Mouse (Mus musculus): ENCODE data around the gene Rarg.

Rarg gene

DNA sequence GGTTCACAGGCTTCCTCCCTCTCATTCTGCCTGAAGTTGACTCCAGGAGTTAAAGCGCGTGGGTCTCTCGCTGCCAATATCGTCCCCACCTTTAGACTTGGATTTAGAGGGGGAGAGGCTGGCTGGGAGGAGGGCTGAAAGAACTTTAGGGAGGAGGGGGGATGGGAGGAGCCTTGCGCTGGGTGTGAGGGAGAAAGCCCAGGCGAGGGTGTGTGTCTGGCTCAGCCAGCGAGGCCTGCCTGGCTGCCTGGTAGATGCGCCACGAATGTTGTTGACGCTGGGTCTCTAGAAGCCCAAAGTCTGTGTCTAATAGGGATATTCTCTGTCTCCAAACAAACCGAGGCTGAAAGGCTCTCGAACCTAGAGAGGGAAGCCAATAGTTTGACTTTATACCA, 756 bp upstream of the Rarg start:
- DNase-seq (ENCODE audit: low spot score) = no peak

DNA sequence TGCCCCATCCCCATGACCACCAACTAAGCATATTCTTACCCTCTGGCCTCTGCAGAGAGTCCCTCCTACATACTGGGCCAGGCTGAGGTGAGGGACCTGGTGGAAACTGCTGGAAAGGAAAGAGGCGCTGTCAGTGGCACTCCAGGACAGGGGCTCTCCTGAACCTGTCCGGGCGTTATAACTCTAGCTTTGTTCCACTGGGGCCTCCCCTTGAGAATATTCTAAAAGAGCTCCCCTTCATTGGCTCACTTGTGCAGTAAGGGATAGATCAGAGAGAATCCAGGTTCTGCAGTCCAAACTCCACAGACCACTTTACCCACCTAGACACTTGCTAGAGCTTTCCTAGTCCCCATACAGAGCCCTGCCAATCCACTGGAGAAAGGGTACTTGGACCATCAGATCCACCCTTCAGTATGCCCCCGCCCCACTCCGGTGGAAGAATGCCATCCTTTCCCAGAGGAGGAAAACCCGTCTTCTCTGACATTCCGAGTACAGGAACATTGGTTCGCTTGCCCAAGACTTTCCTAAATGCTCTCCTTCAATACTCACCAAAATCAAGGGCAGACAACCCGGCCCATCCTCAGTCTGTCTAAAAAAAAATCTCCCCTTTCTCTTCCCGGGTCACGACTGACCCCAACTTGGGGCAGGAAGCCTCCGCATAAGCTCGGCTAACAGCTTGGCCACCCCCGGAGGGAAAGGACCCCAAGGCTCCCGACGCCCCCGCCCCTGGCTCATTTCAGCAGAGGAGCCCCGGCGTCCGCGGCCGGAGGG, 701 bp downstream of the Rarg start:
- DNase-seq (ENCODE audit: low spot score) = no peak

DNA sequence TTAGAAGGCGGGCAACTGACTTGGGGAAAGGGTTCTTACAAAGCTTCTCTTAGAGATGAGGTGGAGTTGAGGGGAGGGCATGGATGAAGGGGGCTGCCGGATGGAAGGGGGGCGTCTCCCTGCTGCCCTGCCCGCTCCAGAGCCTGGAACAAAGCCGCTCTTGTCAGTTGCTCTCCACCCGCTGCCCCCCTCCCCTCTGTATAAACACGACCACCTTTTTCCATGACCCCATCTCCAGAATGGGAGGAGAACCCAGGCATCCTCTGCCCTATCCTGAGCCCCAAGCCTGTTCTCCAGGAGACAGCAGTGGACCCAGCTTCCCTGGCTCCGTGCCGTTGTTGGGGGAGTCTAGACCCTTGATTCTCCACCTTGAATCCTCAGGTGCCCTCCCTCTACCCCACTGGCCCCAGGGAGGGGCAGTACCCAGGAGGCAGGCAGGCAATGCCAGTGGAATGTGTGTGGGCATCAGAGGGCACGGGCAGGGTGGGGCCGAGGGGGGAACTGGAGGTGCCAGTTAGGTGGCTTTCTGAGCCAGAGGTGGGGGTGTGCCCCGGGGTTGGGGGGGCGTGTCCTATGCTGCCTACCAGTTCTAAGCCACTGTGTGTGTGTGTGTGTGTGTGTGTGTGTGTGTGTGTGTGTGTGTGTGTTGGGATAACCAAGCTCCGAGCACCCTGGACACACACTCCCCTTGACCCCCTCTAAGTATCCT, 1.6 kb downstream of the Rarg start:
- DNase-seq (ENCODE audit: low spot score) = no peak

DNA sequence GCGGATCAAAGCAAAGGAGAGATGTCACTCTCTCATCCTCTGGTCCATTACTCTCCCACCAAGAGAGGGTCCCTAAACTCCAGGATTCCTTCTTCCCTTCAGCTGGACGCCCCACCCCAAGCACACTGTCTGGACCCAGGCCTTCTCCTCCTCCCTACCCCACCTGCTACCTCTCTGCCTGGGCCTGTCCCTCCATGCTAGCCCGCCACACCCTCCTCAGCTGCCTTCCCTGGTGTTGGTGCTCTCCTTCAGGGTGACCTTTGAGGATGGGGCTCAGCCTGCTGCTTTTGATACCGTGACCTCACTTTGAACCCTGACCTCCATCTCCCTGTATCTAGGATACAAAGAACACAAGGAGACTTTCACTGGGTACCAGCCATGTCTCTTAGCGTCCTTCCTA, 6.8 kb downstream of the Rarg start:
- no peak for DNase-seq (ENCODE audit: low spot score)

DNA sequence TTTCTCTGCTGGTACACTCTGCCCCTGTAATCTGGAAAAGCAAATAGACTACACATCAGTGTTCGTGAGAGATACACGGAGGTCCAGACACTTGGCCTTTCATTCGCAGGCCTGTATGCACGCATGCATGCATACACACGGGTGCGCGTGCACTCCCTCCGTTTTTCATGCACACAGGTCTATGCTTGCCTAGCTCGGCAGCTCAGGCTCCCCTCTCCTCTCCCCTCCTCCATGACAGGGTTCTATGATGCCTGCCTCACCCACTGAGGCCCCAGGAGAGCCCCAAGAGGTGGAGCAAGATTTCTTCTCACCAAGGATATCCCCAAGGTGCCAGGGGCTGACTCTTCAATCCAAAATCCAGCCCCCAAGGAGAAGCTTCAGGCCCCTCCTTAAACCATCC, 7.3 kb downstream of the Rarg start:
- DNase-seq (ENCODE audit: low spot score) = no peak

DNA sequence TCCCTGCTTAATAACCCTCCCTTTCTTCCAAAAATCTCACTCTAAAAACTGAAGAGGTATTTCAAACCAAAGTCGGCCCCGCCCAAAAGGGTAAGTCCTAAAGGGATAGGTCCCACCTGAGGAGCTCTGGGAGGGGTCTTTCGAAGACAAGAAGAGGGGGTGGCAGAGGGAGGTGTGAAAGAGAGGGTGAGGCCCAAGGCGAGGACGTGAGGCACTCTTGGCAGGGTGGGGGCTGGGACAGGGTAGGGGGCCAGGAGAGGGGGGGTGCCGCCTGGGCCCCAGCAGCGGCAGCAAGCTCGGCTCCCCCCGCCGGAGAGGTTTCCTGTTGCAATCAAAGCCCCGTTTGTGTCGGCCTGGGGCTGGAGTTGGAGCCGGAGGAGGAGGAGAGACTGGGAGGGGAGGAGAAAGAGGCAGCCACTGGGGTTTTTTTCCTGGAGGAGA, 8.0 kb downstream of the Rarg start:
- DNase-seq (ENCODE audit: low spot score) = no peak

DNA sequence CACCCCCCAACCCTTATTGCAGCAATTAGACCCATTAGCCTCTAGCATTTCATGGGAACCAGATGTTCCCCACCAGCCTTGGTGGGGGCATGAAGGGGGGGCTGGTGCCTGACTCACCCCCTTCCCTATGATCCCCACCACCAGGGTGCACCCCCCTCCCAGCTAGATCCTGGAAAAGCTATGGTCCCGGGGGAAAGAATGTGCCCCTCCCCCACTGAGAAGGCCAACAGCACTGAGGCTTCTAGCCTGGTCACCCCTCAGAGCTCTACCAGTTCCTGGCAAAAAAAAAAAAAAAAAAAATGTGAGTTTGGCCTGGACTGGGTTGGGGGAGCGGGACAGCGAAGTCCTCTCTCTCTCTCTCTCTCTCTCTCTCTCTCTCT, 8.5 kb downstream of the Rarg start:
- DNase-seq (ENCODE audit: low spot score) = no peak

DNA sequence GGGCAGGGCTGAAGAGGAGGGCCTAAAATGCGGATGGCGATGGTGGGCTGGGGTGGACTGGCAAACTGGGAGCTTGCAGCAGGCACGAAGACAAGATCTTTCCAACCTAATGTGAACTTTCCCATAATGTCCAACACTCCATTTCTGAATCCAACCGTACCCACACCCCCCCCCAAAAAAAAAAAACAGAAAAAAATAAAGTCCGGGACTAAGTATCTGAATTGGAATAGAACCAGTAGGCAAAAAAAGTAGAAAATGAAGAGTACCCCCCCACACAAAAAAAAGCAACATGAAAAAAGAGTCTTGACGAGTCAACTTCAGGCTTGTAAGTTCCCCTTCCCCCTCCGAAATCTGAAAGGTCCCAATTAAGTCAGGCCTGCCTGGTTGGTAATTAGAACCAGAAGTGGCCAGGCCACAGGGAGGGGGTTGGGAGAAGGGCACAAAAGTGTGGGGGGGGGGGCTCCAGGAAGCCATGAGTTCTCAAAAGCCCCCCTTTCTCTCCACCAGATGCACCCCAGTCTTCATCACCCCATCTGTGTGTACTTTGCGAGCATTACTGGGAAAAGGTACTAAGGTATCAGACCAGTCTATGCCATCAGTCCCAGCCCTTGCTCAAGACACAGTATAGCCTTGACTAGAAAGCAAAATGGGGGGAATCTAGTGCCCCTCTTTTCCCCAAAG, 9.0 kb downstream of the Rarg start:
- peak; percentile 59 for DNase-seq (ENCODE audit: low spot score)

DNA sequence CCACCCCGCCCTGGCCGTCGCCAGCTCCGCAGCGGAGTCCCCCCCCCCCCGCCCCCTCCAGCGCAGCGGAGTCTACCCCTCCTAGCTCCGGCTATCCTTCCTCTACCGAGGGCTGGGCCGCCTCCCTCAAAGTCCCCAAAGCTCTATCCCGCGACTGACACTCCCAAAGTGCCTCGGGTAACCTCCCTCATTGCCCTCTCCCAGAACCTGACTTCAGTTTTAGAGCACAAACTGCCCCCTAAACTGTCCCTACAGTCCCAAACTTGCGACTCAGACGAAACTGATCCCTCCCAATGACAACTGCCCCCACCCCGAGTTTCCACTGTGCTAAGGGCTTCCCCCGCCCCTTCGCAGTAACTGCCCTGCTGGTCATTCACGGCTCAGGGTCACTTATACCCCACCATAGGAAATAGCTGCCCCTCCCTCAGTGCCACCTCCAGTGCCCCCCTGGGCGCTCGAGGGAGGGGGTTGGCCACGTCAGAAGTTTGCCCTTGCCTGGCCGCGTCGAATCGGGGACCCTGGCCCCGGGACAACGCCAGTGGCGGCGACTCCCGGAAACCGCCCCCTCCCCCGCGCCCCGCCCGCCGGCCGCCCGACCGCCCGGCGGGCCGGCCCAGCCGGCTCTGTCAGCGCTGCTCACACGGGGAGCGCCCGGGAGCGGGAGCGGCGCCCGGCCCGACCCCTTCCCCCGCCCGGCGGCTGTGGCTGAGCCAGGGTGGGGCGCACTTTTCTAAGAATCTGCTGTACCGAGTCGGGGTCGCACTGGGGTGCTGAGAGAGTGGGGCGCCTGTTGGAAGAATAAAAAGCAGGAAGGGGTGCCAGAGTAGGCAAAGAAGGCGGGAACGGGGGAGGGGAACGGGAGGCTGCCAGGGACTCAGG, 9.8 kb downstream of the Rarg start:
- DNase-seq (ENCODE audit: low spot score) = peak; percentile 76

DNA sequence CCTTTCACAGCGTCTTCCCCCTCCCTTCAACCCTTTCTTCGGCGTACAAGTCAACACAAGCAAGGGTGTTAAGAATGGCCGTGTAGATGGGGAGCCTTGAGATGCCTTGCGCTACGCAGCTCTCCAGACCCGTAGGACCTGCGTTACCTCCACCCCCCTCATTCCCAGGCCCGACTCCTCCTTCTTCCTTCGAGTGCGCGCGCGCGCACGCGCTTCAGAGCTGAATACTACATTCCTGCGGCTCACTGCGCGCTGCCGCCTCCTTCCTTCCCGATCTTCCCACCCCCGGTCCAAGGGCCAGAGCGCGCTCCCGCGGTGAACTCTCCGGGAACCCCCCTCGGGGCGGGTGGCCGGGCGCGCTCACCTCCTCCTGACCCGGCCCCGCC, 10.5 kb downstream of the Rarg start:
- peak; percentile 96 for DNase-seq (ENCODE audit: low spot score)

DNA sequence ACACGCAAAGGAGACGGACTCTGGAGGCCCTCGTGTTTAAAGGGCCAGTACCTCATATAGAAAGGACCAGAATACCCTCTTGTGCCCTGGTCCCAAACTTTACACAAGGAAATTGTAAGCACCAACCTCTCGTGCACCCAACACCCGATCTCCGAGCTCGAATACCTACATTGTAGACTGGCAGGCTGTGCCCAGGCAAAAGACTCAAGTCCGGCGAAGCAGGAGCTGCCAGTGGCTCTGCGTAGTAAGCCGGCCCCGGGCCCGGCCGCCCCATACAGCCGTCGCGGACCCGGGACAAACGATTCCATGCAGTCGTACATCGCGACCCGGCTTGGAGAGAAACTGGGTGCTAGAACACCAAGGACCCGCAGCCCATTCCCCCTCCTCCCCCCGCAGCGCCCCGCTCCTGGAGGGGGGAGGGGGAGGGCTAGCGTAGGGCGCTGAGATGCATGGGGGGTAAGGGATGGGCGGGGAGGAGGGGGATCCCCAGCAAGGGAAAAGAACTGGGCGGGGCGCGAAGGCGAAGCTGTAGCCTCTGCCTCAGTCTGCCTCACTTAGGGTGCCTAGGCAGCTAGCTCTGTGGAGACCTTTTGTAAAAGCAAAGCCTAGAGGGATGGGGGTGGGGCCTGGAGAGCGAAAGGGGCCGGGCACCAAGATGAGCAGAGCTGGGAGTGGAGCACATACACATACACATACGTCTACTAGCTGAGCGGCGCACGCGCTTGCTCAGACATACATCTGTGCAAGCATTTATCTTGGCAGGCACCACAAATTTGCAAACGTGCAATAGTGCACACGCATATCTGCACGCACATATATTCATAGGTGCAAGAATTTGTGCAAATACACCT, 11.2 kb downstream of the Rarg start:
- peak; percentile 83 for DNase-seq (ENCODE audit: low spot score)

DNA sequence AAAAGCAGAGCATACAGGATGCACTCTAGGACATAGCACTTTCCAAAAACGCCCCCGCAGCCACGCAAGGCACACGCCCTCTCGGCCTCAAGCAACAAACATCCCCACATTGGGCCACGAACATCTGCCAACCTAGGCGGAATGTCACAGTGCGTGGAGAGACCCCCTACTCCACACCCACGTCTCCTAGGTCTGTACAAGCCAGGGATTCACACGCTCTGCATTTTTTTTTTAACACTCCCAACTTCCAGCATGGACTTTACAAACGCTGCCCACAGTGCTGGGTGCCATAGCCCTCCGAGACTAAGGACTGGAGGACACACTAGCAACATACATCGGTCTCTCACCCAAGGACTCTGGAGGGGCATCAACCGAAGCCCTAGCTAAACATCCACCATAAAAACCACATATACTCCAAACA, 11.8 kb downstream of the Rarg start:
- peak; percentile 66 for DNase-seq (ENCODE audit: low spot score)

DNA sequence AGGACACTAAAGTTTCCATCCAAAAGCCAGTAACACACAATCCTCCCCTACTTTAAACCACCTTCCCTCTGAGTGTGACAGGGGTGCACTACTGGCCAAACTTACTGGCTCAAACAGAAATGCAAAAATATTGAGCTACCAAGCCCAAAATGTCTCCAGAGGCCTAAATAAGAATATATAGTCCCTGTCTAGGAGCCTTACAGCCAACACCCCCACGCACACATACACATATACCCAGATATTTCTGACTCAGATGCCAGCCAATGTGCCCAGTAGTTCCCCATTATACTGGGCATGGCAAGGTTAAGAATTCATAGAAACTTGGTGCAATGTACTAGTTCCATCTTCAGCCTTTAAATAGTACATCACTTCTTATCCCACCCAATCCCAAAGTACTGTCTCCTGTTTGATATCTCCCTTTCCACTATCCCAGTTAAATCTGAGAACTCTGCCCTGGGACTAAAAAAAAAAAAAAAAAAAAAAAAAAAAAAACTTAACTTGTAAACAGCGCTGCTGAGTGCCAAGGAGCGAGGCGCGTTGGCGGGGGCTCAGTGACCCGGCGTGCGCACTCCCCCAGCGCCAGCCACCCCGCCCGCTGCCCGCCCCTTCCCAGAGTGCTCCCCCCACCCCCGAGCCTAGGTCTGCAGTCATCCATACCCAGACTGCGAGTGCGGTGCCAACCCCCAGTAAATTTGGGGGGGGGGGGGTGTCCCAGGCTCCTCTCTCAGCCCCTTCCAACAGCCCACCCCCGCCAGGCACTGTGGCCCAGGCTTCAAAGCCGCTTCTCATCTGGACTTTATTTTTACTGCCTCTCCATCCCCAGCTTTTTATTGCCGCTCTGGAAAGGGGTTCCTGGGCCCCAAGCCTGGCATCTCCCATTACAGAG, 12.8 kb downstream of the Rarg start:
- DNase-seq (ENCODE audit: low spot score) = peak; percentile 68

DNA sequence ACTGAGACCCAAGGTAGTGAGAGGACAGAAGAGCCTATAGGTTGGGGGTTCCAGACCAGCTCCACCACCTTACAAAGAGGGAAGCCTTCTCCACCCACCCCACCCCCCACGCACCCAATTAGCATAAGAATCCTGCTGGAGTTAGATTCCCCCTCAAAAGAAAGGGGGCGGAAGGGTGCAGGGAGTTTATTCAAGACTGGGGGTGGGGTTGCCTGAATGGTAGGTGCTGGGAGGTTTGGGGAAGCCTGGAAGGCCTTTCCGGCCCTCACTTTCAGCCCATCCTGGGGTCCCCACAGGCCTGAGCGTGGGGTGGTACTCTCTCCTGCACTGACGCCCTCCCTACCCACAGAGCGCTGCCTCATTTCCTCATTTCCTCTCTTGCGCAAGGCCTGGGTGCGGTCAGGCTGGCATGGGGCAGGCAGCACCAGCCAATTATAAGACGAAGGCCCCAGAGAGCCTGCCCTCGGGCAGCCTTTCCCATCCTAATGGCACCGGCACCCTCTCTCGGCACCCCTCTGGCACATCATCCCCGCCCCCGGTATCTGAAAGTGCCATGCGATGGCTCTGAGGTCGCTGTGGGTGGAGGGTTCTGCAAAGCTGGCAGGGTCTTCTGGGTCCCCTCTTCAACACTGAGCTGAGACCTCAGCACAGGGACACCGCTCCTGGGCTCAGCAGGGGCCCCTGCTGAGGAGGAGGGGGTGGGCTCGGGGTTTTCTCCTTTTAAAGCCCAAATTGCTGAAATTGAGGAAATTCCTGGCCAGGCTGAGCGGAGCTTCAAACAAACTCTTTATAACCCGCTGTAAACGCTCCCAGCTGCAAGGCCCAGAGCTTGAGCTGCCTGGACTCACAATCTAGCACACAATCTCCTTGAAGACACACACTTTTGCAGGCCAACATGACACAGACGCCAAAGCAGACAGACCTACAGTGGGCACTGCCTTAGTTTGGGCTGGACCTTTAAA, 13.8 kb downstream of the Rarg start:
- DNase-seq (ENCODE audit: low spot score) = peak; percentile 84

DNA sequence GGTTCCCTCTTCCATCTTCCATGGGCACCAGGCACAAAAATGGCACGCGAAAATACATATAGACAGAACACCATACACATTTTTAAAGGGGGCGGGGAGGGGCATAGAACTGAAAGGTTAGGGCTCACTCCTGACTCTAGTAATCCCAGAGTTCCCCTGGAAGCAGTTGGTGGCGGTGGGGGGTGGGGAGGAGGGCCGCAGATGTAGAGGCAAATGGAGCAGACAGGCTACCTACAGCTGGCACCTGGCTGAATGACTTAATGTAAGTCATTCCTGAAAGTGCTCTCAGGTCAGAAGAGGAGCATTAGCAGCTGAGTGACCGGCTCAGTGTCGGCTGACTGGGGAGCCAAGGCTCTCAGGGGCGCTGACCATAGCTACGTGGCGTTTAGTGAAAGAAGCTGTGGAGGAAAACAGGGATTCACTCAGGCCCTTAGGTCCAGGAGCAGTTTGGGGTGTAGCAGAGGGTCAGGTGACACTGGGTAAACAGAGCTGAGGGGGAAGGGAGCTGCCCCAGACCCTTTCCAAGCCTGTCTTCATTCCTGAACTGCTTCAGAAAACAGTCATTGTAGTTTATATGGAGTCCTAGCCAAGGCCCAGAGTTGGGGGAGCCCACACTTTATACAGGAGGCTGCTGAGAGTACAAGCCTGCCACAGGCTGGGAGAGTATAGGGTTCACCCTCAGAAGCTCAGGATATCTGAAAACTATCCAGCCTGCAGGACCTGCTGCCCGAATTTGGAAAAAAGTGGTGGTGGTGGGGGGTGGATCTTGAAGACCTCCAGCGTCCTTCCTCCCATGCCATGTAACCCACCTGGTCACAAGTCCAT, 14.7 kb downstream of the Rarg start:
- DNase-seq (ENCODE audit: low spot score) = no peak

DNA sequence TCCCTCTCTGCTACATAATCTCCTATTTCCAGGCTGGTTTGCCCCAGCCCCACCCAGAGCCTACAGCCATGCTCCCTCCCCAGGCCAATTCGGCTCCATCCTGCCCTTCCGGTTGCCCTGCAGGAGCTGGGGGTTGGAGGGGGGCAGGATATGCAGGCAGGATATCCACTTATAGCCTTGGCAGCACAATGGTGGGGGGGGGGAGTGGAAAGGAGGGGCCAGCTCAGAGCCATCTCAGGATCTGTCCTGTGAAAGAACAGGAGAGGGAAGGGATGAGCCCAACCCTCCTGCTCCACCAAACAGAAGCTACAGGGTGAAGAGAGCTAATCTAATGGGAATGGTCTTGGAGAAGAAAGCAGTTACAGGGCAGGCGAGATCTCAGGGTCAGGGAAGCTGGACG, 16.7 kb downstream of the Rarg start:
- DNase-seq (ENCODE audit: low spot score) = no peak

DNA sequence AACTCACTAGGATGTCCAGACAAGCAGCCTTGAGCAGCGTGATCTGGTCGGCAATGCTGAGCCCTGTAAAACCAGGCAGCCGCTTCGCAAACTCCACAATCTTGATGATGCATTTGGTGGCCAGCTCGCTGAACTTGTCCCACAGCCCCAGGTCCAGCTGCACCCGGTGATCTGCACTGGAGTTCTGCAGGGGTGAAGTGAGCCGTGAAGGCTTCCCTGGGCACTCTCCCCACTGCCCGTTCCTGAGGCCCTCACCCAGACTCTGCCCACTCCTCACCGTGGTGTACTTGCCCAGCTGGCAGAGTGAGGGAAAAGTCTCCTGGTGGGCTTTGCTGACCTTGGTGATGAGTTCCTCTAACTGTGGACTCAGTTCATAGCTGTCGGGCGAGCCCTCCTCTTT, 17.5 kb downstream of the Rarg start:
- DNase-seq (ENCODE audit: low spot score) = no peak

DNA sequence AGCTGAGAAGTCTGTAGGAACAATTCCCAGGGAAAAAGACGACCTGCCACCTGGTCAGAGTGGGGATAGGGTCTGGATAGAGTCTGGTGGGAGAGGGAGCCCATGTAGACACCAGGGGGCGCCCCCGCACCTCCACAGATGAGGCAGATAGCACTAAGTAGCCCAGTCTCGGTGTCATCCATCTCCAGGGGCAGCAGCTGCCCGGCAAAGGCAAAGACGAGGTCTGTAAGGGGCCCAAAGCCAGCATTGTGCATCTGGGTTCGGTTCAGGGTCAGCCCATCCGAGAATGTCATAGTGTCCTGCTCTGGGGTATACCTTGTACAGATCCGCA, 18.1 kb downstream of the Rarg start:
- peak; percentile 68 for DNase-seq (ENCODE audit: low spot score)
